Mouse (Mus musculus) 416B (cell line): ENCODE measurements around the gene Hoxb7.

Experiments used
- DNase-seq: peaks from one replicate; pipeline ENCODE4 v3.0.0; 2011; ENCODE audit warnings: low read depth

The Hoxb7 gene

GRCm38 (mm10) chr11:96315344-96315681 is 28.9 kb downstream of the Hoxb7 start:
- no peak for DNase-seq

GRCm38 (mm10) chr11:96316696-96317607 is 30.5 kb downstream of the Hoxb7 start:
- no peak for DNase-seq

- DNase-seq, result peak; percentile 12
Observed at GRCm38 (mm10) chr11:96317608-96318367, 31.4 kb downstream of the Hoxb7 start, which contains the start of gene Hoxb4. Gene Hoxb4, plus strand, starts transcription at chr11:96318267.

GRCm38 (mm10) chr11:96318368-96319070 is 32.1 kb downstream of the Hoxb7 start:
- DNase-seq, result peak; percentile 91

- peak; percentile 38 for DNase-seq
Observed at GRCm38 (mm10) chr11:96319071-96319902, 32.9 kb downstream of the Hoxb7 start.

- peak; percentile 12 for DNase-seq
Observed at GRCm38 (mm10) chr11:96319910-96320309, 33.5 kb downstream of the Hoxb7 start.

- no peak for DNase-seq
Observed at GRCm38 (mm10) chr11:96320688-96321087, 34.3 kb downstream of the Hoxb7 start.

- no peak for DNase-seq
Observed at GRCm38 (mm10) chr11:96321846-96322245, 35.4 kb downstream of the Hoxb7 start.

- no peak for DNase-seq
Observed at GRCm38 (mm10) chr11:96322738-96323137, 36.3 kb downstream of the Hoxb7 start.

- no peak for DNase-seq
Observed at GRCm38 (mm10) chr11:96323154-96323553, 36.7 kb downstream of the Hoxb7 start, which contains the start of gene Hoxb3. Gene Hoxb3, plus strand, starts transcription at chr11:96323326.

- DNase-seq, result no peak
Observed at GRCm38 (mm10) chr11:96324125-96324524, 37.7 kb downstream of the Hoxb7 start.

GRCm38 (mm10) chr11:96324965-96325364 is 38.5 kb downstream of the Hoxb7 start:
- no peak for DNase-seq

- no peak for DNase-seq
Observed at GRCm38 (mm10) chr11:96325747-96326212, 39.4 kb downstream of the Hoxb7 start.

- no peak for DNase-seq
Observed at GRCm38 (mm10) chr11:96326705-96327104, 40.3 kb downstream of the Hoxb7 start.

GRCm38 (mm10) chr11:96327122-96327521 is 40.7 kb downstream of the Hoxb7 start:
- DNase-seq, result no peak

GRCm38 (mm10) chr11:96327750-96328149 is 41.3 kb downstream of the Hoxb7 start:
- DNase-seq, result no peak

- DNase-seq, result no peak
Observed at GRCm38 (mm10) chr11:96328605-96329004, 42.2 kb downstream of the Hoxb7 start.

GRCm38 (mm10) chr11:96332105-96332504 is 45.7 kb downstream of the Hoxb7 start:
- no peak for DNase-seq

GRCm38 (mm10) chr11:96332618-96333032 is 46.2 kb downstream of the Hoxb7 start:
- no peak for DNase-seq

- DNase-seq, result no peak
Observed at GRCm38 (mm10) chr11:96333241-96334001, 47.0 kb downstream of the Hoxb7 start.

GRCm38 (mm10) chr11:96334002-96334364 is 47.6 kb downstream of the Hoxb7 start:
- no peak for DNase-seq
